Mouse (Mus musculus): ENCODE data around the gene Brdt. TPM values are rescaled to one million over a fixed set of nuclear protein-coding genes. Genes with fewer than 3 reads are reported as not detected.

Gene Brdt
- total and polyA plus RNA-seq, 2 experiments from 2014 or later = 3.8 to 4.8 TPM

DNA sequence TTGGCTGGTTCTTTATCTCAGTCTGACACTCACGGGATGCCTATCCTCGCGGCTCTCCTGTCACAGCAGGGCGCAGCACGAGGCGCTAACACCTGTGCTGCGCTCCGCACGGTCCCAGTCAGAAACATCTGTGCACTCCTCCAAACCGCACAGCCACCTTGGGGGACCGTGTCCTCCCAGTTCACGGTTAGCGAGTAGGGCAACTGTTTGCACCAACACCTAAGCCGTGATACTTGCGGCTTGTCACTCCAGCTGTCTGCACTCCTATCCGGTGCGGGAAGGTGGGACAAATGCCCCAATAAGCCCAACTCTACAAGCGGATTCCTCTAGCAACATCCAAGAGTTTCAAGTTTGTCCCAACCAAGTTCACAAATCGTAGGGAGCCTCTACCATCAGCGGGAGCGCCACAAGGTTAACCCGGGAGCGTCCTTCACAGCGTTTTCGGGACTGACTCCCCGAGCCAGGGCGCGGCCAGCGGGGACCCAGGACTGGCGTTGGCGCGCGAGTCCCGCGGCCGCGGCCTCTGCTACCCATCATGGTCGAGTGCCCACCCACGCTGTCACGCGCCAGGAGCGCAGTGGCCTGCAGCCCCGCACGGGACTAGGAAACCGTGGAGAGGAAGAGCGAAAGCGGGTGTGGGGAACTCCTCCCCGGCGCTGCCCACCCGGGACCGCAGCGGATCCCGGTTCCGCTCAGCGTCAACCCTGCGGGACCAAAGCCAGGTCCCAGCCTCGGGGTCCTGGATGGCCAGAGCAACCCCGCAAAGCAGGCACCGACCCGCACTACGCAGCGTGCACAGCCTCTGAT lies 42.3 kb upstream of the Brdt start:
- Histone ChIP-seq H3K9me3 (ENCODE audit: low read length) (no peaks in the 10 kb centered on the region), H3K27ac (peak overlapping the region; percentile 65; the same call in 1 of the 2 replicates), H3K4me3 (ENCODE audit: low read length) (peak overlapping the region; percentile 84), H3K4me1 (ENCODE audit: insufficient read depth, low read length) (no peaks in the 10 kb centered on the region; the same call in 1 of the 2 replicates), H3K9ac (replicated peaks; ENCODE audit: low read length) (peak overlapping the region; percentile 68), H3K4me2 (ENCODE audit: low read depth, low read length) (peak overlapping the region; percentile 98), H3K36me3 (ENCODE audit: insufficient read depth, low read length) (no peaks in the 10 kb centered on the region), H3K27me3 (ENCODE audit: insufficient read depth, low read length) (no peaks in the 10 kb centered on the region; the same call in 1 of the 2 replicates)
- ATAC-seq (peak; percentile 50), DNase-seq (ENCODE audit: low spot score) (peak; percentile 26)
- TF ChIP-seq CTCF (IDR thresholded peaks at IDR 0.05; ENCODE audit: low read depth) = no peak
- under 1% methylated on average over 60 of the region's 62 CpGs for WGBS

- peak within 1 kb of the TSS; percentile 84 for H3K4me3 ChIP-seq (ENCODE audit: low read length)
- DNase-seq (ENCODE audit: low spot score) (peak; percentile 88), ATAC-seq (peak; percentile 93)
- peak within 1 kb of the TSS; percentile 98 for H3K4me2 ChIP-seq (ENCODE audit: low read depth, low read length)
- WGBS = 0% methylated on average over 48 of the region's 54 CpGs
- TF ChIP-seq CTCF (IDR thresholded peaks at IDR 0.05; ENCODE audit: low read depth) = peak; percentile 55
- H3K4me1 ChIP-seq (ENCODE audit: insufficient read depth, low read length) = no peaks in the 10 kb centered on the region; the same call in 1 of the 2 replicates
- no peaks in the 10 kb centered on the region; the same call in 1 of the 2 replicates for H3K27me3 ChIP-seq (ENCODE audit: insufficient read depth, low read length)
- H3K27ac ChIP-seq = peak within 1 kb of the TSS; percentile 65; the same call in 1 of the 2 replicates
- H3K9me3 ChIP-seq (ENCODE audit: low read length) = no peaks in the 10 kb centered on the region
- no peaks in the 10 kb centered on the region for H3K36me3 ChIP-seq (ENCODE audit: insufficient read depth, low read length)
- H3K9ac ChIP-seq (replicated peaks; ENCODE audit: low read length) = peak within 1 kb of the TSS; percentile 68
These were observed 41.7 kb upstream of the Brdt start, which contains the start of gene Tgfbr3 for GRCm38 (mm10) chr5:107289234-107289764. Gene Tgfbr3, minus strand, starts transcription at chr5:107289629.

DNA sequence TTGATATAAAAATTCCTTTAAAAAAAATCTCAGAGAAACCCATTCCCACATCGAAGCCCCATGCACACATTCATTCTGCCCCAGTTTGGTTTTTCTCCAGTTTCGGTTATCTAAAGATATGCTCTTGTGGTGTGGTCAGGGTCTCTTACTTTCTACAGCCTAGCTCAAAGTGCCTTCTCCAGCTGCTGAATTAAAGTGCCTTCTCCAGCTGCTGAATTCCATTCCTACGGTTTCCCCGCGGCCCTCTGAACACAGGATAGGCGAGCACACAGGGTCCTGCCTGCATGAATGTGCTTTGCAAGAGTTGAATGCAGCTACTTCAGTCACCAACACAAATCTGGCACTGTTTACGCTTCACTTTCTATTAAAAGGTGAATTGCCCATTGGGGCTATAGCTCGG lies 41.0 kb upstream of the Brdt start:
- ATAC-seq = no peak
- Histone ChIP-seq H3K27ac (0 out of 2 replicates have a peak overlapping the region, but pooled peaks have one; percentile 65), H3K36me3 (ENCODE audit: insufficient read depth, low read length) (no peaks in the 10 kb centered on the region), H3K9ac (replicated peaks; ENCODE audit: low read length) (no peak overlapping the region; the same call in 1 of the 2 replicates), H3K4me2 (ENCODE audit: low read depth, low read length) (peak overlapping the region; percentile 98), H3K4me1 (ENCODE audit: insufficient read depth, low read length) (no peaks in the 10 kb centered on the region; the same call in 1 of the 2 replicates), H3K27me3 (ENCODE audit: insufficient read depth, low read length) (no peaks in the 10 kb centered on the region; the same call in 1 of the 2 replicates), H3K9me3 (ENCODE audit: low read length) (no peaks in the 10 kb centered on the region), H3K4me3 (ENCODE audit: low read length) (peak overlapping the region; percentile 84)
- TF ChIP-seq CTCF (IDR thresholded peaks at IDR 0.05; ENCODE audit: low read depth) = no peak
- DNase-seq (ENCODE audit: low spot score) = no peak
- WGBS = 35% methylated on average over 8 of the region's 8 CpGs

GRCm38 (mm10) chr5:107294041-107294440 lies 36.9 kb upstream of the Brdt start:
- Histone ChIP-seq H3K36me3 (ENCODE audit: insufficient read depth, low read length) (no peaks in the 10 kb centered on the region), H3K9me3 (ENCODE audit: low read length) (no peaks in the 10 kb centered on the region), H3K4me2 (ENCODE audit: low read depth, low read length) (no peak overlapping the region), H3K4me3 (ENCODE audit: low read length) (no peak overlapping the region), H3K27me3 (ENCODE audit: insufficient read depth, low read length) (no peaks in the 10 kb centered on the region), H3K9ac (replicated peaks; ENCODE audit: low read length) (no peak overlapping the region), H3K4me1 (ENCODE audit: insufficient read depth, low read length) (peaks cover 3% of the 10 kb centered on the region; the same call in 1 of the 2 replicates), H3K27ac (no peak overlapping the region)
- DNase-seq (ENCODE audit: low spot score) (no peak), ATAC-seq (no peak)
- 86% methylated on average over 4 of the region's 4 CpGs for WGBS
- TF ChIP-seq CTCF (IDR thresholded peaks at IDR 0.05; ENCODE audit: low read depth) = no peak

DNA sequence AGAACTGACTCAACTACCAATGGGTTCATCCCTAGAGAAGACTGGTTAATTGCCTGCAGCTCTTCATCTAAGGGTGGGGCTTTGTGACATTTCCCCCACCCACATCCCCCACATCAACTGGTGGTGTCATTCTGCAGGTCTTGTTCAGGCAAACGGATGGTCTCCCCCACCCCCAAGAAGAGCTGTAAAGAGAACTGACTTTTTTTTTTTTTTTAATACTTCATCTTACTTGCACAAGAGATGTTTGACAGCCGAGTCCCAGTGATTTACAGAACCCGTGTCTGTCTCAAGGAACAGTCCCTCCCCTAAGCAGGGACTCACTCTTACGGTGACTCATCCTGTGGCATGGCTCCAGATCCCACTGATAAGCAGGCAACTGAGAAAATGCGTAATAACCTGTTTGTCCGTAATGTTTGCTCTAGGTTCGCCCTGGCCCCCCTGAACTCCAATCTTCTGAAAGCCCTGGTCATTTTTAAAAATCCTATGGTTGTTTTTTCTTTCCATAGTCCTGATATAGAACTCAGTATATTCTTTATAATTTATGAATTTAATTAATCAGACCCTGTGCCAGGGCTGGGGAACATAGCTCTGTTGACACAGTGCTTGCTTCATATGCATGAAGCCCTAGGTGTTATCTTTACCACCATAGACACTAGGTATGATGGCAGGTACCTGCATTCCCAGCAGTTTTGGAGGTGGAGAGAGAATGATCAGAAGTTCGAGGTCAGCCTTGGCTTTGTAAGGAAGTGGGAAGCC lies 35.7 kb upstream of the Brdt start:
- 58% methylated on average over 8 of the region's 8 CpGs for WGBS
- Histone ChIP-seq H3K4me2 (ENCODE audit: low read depth, low read length) (no peak overlapping the region), H3K27ac (no peak overlapping the region), H3K9me3 (ENCODE audit: low read length) (no peaks in the 10 kb centered on the region), H3K4me3 (ENCODE audit: low read length) (no peak overlapping the region), H3K36me3 (ENCODE audit: insufficient read depth, low read length) (no peaks in the 10 kb centered on the region), H3K4me1 (ENCODE audit: insufficient read depth, low read length) (0 out of 2 replicates have a peak, but pooled peaks cover 3% of the 10 kb centered on the region), H3K27me3 (ENCODE audit: insufficient read depth, low read length) (no peaks in the 10 kb centered on the region), H3K9ac (replicated peaks; ENCODE audit: low read length) (no peak overlapping the region)
- peak; percentile 43 for DNase-seq (ENCODE audit: low spot score)
- no peak for TF ChIP-seq CTCF (IDR thresholded peaks at IDR 0.05; ENCODE audit: low read depth)
- no peak for ATAC-seq

DNA sequence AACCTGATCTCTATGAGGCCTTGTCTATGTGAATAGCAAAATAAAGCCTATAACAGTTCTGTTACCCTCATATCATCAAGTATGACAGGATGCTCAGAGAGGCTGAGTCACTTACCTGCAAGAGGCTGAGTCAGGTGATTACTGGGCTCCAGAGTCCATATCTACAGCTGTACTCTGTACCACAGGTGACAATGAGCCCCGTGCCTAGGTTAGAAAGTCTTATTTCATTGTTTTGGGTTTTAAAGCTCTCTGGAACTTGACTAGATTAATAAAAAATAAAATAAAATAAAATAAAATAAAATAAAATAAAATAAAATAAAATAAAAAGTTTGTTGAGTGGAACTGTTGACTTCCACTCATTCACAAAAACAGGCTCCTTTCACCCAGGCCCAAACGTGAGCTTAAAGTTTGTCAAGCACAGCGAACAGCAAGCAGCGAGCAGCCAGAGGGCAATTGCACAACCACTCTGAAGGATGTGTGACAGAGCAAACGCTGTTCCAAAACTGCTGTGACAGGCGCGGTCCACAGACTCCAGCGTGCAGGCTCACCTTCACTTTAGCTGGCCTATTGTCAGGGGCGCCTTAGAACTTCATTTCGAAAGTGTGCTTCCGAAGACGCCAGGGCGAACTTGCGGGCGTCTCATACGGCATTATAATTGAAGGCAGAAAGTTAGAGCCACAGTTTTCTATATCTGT lies 35.0 kb upstream of the Brdt start:
- Histone ChIP-seq H3K27me3 (ENCODE audit: insufficient read depth, low read length) (no peaks in the 10 kb centered on the region), H3K9ac (replicated peaks; ENCODE audit: low read length) (no peak overlapping the region), H3K4me1 (ENCODE audit: insufficient read depth, low read length) (0 out of 2 replicates have a peak, but pooled peaks cover 3% of the 10 kb centered on the region), H3K36me3 (ENCODE audit: insufficient read depth, low read length) (no peaks in the 10 kb centered on the region), H3K9me3 (ENCODE audit: low read length) (no peaks in the 10 kb centered on the region), H3K4me2 (ENCODE audit: low read depth, low read length) (no peak overlapping the region), H3K27ac (no peak overlapping the region), H3K4me3 (ENCODE audit: low read length) (no peak overlapping the region)
- TF ChIP-seq CTCF (IDR thresholded peaks at IDR 0.05; ENCODE audit: low read depth) = no peak
- ATAC-seq = no peak
- no peak for DNase-seq (ENCODE audit: low spot score)
- WGBS = 68% methylated on average over 16 of the region's 16 CpGs
